Mouse (Mus musculus) heart, embryonic 11.5 days (tissue): Measurements from ENCODE around the gene Setd2. TPM values are rescaled to one million over a fixed set of nuclear protein-coding genes. Genes with fewer than 3 reads are reported as not detected.

Experiments used
- ATAC-seq: fragments of 200-750 bp; cut with Nextera tagmentation; replicated peaks from 2 replicates; pipeline ENCODE4 v1.8.0; 2017; ENCODE audit warnings: moderate library complexity; ENCODE audit not compliant: insufficient number of reproducible peaks, low FRiP score, low TSS enrichment
- H3K27ac ChIP-seq: fragments of 300-500 bp; sonication (generic); 2 replicates; pipeline ENCODE4 v1.5.1; 2014; ENCODE audit warnings: mild to moderate bottlenecking, low read depth, low read length
- H3K27me3 ChIP-seq: fragments of 300-500 bp; sonication (generic); 2 replicates; pipeline ENCODE4 v1.6.1; 2014; ENCODE audit warnings: mild to moderate bottlenecking, low read length, mixed read lengths; ENCODE audit not compliant: control insufficient read depth, insufficient read depth
- H3K36me3 ChIP-seq: fragments of 300-500 bp; sonication (generic); 2 replicates; pipeline ENCODE4 v1.6.1; 2014; ENCODE audit warnings: mild to moderate bottlenecking, low read length, moderate library complexity, mixed read lengths; ENCODE audit not compliant: control insufficient read depth, insufficient read depth
- H3K4me1 ChIP-seq: fragments of 300-500 bp; sonication (generic); 2 replicates; pipeline ENCODE4 v1.6.1; 2014; ENCODE audit warnings: low read length; ENCODE audit not compliant: control insufficient read depth, insufficient read depth
- H3K4me2 ChIP-seq: fragments of 300-500 bp; sonication (generic); 2 replicates; pipeline ENCODE4 v1.6.1; 2014; ENCODE audit warnings: mild to moderate bottlenecking, moderate library complexity
- H3K4me3 ChIP-seq: fragments of 300-500 bp; sonication (generic); 2 replicates; pipeline ENCODE4 v1.5.1; 2014; ENCODE audit warnings: low read depth, low read length
- H3K9ac ChIP-seq: fragments of 300-500 bp; sonication (generic); 2 replicates; pipeline ENCODE4 v1.6.1; 2014; ENCODE audit warnings: mild to moderate bottlenecking, low read depth, low read length, moderate library complexity
- H3K9me3 ChIP-seq: fragments of 300-500 bp; sonication (generic); replicated peaks from 2 replicates; pipeline ENCODE4 v1.6.1; 2016; ENCODE audit warnings: low read length; ENCODE audit not compliant: control insufficient read depth
- WGBS: fragments of 180-500 bp; shearing (Covaris S2); extraction: QIAGEN DNeasy Blood & Tissue Kit; methylation state at CpG from one replicate; pipeline ENCODE4 v1.1.7; 2014; ENCODE audit not compliant: insufficient replicate concordance; 5-methylcytosine and 5-hydroxymethylcytosine counted together
- polyA plus RNA-seq: library from polyadenylated mRNA; unstranded; fragments of >200 nt; fragmentation: Nextera tagmentation; extraction: Ambion mirVana; gene quantifications from 2 replicates; pipeline ENCODE4 v1.2.1, GENCODE M21; 2014

The Setd2 gene
- polyA plus RNA-seq, 1 experiment from 2014 or later = 39.0 TPM

DNA sequence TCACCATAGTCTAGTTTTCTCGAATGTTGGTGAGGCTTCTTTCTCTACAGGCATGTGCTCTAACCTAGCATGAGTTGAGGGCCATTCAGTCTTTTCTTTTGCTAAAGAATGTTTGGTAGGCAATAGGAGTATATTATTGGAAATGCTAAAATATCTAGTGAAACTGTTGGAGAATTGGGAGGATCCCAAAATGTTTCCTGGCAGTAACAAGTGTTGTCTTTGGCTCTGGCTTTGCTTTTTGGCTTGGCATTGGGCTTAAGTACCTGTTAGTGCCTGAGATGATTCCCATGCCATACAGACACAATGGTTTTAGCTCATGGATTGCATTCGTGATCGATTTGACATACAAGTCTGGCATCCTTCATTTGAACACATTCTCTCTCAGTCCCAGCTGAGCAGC lies 79.1 kb downstream of the Setd2 start:
- ATAC-seq = no peak
- Histone ChIP-seq H3K4me2 (no peak overlapping the region), H3K4me1 (no peaks in the 10 kb centered on the region), H3K27me3 (no peaks in the 10 kb centered on the region), H3K36me3 (peaks cover 9% of the 10 kb centered on the region), H3K27ac (no peak overlapping the region), H3K9me3 (no peaks in the 10 kb centered on the region), H3K4me3 (no peak overlapping the region), H3K9ac (no peak overlapping the region)
- 91% methylated on average over 3 of the region's 3 CpGs for WGBS

DNA sequence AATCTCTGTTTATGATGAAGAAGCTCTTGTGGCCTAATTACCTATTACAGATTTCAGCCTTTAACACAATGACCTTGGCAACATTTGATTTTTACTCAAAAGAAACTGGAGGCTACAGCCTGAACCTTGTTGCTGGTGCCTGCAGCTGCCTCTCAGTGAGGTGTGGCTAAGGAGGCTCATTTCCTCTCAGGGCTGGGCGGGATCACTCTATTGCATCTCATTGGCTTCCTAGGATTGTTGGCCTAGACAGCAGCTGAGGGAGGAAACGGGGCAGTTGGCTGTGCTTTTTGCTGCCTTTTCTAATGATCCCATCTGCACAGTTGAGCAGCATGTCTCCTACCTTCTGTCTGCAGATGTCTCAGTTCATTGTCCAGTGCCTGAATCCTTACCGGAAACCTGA lies 84.7 kb downstream of the Setd2 start:
- Histone ChIP-seq H3K27ac (no peak overlapping the region), H3K4me3 (no peak overlapping the region), H3K4me1 (no peaks in the 10 kb centered on the region), H3K9me3 (no peaks in the 10 kb centered on the region), H3K9ac (no peak overlapping the region), H3K4me2 (no peak overlapping the region), H3K27me3 (no peaks in the 10 kb centered on the region), H3K36me3 (peaks cover 31% of the 10 kb centered on the region)
- ATAC-seq = no peak
- WGBS = 82% methylated on average over 3 of the region's 3 CpGs

DNA sequence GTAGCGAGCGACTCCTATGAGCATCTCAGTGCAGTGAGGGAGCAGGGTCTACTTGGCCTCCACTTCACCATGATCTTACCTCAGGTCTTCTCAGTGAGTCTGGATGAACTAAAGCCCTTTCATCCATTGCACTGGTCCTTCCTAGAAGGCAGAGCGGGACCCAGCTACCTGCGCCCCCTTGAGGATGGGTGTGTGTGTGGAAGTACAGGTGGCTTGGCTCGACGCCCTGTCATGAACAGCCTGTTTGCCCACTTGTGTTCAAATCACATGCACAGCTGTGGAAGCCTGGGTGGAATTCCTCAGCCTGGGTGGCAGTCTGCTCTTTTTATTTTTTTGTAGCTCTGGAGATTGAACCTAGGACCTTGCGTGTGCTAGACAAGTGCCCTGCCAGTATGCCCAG lies 87.8 kb downstream of the Setd2 start:
- 90% methylated on average over 7 of the region's 7 CpGs for WGBS
- Histone ChIP-seq H3K27ac (no peak overlapping the region), H3K4me1 (peaks cover 2% of the 10 kb centered on the region), H3K27me3 (no peaks in the 10 kb centered on the region), H3K9ac (no peak overlapping the region), H3K36me3 (peaks cover 28% of the 10 kb centered on the region), H3K4me2 (no peak overlapping the region), H3K9me3 (no peaks in the 10 kb centered on the region), H3K4me3 (no peak overlapping the region)
- ATAC-seq = no peak

DNA sequence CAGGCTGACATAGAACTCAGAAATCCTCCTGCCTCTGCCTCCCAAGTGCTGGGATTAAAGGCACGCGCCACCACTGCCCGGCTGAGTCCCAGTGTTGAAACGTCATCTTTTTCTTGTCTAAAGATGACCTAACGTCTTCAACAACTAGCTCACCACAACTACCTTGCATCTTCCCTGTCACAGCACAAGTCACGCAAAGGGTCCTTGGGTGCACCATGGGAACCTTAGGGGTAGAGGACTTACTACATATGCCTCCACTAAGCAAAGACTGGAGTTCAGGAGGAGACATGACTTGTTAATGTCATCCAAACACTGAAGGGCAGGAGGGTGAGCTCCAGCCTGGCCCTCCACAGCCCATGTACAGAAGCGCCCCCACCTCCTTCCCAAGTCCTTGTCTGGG lies 88.3 kb downstream of the Setd2 start:
- ATAC-seq = no peak
- H3K9me3 ChIP-seq = no peaks in the 10 kb centered on the region
- H3K4me1 ChIP-seq = peaks cover 3% of the 10 kb centered on the region
- WGBS = 87% methylated on average over 7 of the region's 7 CpGs
- H3K27me3 ChIP-seq = no peaks in the 10 kb centered on the region
- H3K9ac ChIP-seq = no peak overlapping the region
- H3K36me3 ChIP-seq = peaks cover 23% of the 10 kb centered on the region
- no peak overlapping the region for H3K27ac ChIP-seq
- no peak overlapping the region for H3K4me2 ChIP-seq
- H3K4me3 ChIP-seq = no peak overlapping the region

DNA sequence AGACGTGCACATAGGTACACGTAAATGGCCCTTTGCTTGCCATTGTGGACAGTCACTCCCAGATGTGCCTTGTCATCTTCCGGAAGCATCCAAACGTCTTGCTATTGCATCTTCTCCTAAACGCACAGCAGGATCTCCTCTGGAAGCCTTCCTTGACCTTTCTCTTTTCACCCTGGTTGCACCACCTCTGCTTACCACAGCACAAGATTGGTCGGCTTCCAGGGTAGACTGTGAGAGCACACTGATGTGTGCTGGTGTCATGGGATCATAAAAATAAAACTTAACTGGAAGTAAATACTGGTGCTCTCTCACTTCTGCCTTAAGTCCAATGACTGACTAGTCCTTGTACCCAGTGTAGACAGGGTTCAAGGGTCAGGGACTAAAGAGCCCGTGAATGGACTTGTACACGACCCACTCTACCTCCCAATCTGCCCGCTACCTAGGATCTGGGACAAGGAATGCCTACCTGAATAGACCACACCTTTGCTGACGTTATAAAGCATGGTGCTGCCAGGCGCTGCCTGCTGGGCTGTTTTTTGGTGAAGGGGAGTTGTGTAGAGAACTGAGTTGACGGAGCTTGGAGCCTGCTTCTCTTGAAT lies 90.3 kb downstream of the Setd2 start:
- H3K9ac ChIP-seq = no peak overlapping the region
- H3K27me3 ChIP-seq = no peaks in the 10 kb centered on the region
- no peak overlapping the region for H3K27ac ChIP-seq
- ATAC-seq = no peak
- 87% methylated on average over 12 of the region's 12 CpGs for WGBS
- H3K9me3 ChIP-seq = no peaks in the 10 kb centered on the region
- peaks cover 18% of the 10 kb centered on the region for H3K36me3 ChIP-seq
- peaks cover 3% of the 10 kb centered on the region for H3K4me1 ChIP-seq
- H3K4me2 ChIP-seq = no peak overlapping the region
- H3K4me3 ChIP-seq = no peak overlapping the region

DNA sequence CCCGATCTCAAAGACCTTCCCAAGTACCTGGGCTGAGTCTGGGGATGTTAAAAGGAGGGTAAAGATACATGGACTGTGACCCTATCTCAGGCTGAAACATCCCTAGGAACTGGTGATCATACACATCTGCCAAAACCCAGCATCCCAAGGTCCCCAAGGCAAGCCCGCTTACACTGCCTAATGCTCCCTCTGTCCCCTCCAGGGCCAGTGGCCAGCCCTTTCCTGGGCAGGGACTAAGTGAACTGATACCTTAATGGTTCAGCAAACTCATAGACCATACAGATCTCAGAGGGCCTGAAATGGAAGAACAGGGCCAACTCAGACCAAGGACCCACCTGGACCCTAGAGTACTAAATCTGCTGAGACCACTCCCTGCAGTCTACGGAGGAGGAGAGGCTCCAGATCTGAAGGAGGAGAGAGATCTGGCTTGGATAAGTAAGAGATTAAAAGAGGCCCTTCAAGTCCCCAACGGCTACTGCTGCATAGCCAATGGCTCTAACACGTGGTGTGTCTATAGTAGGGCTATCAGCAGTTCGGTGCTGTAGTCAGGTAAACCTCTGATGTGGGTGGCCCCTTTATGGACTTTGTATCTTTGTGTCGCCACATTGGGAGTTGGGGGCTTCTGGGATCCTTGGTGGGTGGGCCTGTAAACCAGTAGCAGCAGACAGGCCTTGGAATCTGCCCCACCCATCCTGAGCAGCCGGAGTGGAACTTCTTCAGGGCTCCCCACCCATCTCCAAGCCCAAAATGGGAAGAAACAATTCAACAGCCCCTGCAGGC lies 91.2 kb downstream of the Setd2 start:
- H3K4me2 ChIP-seq = peak overlapping the region; percentile 99
- H3K4me3 ChIP-seq = peak overlapping the region; percentile 64
- H3K36me3 ChIP-seq = peaks cover 10% of the 10 kb centered on the region
- peaks cover 3% of the 10 kb centered on the region for H3K4me1 ChIP-seq
- H3K27ac ChIP-seq = peak overlapping the region; percentile 88; the same call in 1 of the 2 replicates
- no peaks in the 10 kb centered on the region for H3K9me3 ChIP-seq
- no peaks in the 10 kb centered on the region for H3K27me3 ChIP-seq
- no peak for ATAC-seq
- H3K9ac ChIP-seq = peak overlapping the region; percentile 76
- 46% methylated on average over 8 of the region's 8 CpGs for WGBS

DNA sequence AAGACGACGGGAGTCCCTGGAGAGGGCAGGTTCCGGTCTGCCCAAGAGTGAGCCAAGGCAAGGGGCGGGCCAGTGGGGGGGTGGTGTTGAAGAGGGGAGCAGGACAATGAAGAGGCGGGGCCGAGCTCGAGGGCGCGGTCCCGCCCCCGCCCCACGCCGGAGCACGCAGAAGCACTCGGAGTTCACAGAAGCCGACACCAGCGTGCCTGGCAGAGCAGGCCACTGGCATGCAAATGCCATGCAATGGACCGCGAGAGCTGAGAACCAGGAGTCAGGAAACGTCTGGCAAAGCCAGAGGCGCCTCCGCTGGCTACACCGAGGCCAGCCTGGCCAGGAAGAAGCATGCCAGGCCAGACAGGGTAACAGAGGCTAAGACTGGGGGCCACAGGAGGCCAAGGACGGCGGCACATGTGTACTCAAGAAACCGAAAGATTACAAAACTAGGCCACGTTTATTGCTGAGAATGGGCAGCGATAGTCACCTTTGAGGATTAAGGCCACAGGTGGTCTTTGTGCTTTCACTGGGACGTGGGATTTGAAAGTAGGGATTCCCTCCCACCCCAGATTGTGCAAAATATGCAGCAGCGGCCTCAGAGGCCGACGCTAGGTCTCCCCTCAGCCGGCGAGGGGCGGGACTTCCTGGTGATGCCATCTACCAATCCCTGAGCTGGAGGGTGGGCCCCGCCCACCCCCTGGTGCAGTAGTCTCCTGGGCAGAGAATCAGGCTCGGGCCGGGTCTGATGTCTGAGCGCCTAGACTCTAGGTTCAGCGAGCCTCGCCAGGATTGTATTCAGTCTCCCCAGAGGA lies 92.2 kb downstream of the Setd2 start, which contains the start of gene Nradd:
Gene Nradd (minus strand): TSS at position 92 of the 806 bp plus-strand sequence.
- H3K9me3 ChIP-seq = no peaks in the 10 kb centered on the region
- H3K4me3 ChIP-seq = peak within 1 kb of the TSS; percentile 64
- H3K4me2 ChIP-seq = peak within 1 kb of the TSS; percentile 99
- 1% methylated on average over 41 of the region's 41 CpGs for WGBS
- peak; percentile 91 for ATAC-seq
- H3K4me1 ChIP-seq = peaks cover 3% of the 10 kb centered on the region
- no peaks in the 10 kb centered on the region for H3K27me3 ChIP-seq
- H3K36me3 ChIP-seq = peaks cover 5% of the 10 kb centered on the region
- H3K9ac ChIP-seq = peak within 1 kb of the TSS; percentile 76
- H3K27ac ChIP-seq = peak within 1 kb of the TSS; percentile 88

DNA sequence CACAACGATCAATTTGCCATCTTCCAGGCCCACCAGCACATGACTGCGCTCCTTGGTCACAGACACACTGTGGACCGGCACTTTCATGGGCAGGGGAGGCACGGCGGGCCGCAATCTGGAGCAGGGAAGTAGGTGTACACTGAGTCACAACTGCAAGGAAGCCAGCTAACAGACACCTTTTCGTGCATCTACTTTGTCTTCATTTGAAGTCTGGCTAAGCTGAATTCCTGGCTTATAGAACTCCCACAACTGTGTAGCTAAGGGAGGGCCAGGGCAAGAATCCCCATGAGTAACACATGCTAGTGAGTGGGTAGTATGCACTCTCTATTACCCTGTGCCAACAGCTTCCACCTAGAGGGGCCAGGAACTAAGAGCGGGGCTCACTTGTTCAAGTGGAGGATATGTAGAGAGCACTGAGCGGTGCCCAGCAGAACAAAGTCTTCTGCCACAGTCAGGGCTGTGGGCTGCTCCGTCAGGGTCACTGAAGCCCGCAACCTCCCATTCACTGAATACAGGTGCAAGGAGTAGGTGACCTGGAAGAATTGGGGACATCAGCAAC lies 93.0 kb downstream of the Setd2 start:
- 67% methylated on average over 11 of the region's 11 CpGs for WGBS
- Histone ChIP-seq H3K36me3 (no peaks in the 10 kb centered on the region; the same call in 1 of the 2 replicates), H3K27ac (no peak overlapping the region), H3K4me1 (peaks cover 3% of the 10 kb centered on the region), H3K9me3 (no peaks in the 10 kb centered on the region), H3K9ac (peak overlapping the region; percentile 76), H3K4me2 (peak overlapping the region; percentile 99), H3K4me3 (peak overlapping the region; percentile 64), H3K27me3 (0 out of 2 replicates have a peak, but pooled peaks cover under 1% of the 10 kb centered on the region)
- no peak for ATAC-seq
